In the genomic region with DNA sequence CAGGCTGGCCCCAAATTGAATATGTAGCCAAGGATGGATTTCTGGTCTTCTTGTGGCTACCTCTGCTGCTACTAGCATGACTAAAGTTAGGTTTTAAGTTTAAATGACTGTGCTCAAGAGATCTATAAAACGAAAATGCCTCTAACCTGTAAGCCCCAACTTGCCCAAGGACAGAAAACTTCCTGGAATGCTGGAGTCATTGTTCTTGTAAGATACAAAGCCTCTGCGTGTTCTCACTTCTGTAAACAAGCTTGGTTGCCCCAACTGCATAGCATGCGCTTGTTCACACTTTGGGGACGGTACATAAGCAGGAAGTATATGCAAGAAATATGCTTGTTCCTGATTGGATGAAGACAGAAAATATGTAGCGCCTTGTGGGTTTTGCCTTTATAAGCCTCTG, we compare ENCODE assay signal across 22 mouse cellular contexts. TPM values are rescaled to one million over a fixed set of nuclear protein-coding genes. Genes with fewer than 3 reads are reported as not detected.
DNase-seq lines count a peak whose midpoint lies in the region; ATAC-seq and TF ChIP-seq lines count a peak whose summit lies in the region.
"Had no signal": no experiment of that assay in that cellular context is flagged by ENCODE, and none has a peak within 500 bp of the region (broad histone marks: within the 10 kb centered on the region; RNA-seq: fewer than 3 reads in every experiment).

No protein-coding gene starts in this region.

- H3K36me3 ChIP-seq in ES-Bruce4 (ENCODE audit: control insufficient read depth, insufficient read depth, low read length, poor library complexity, severe bottlenecking) (no peaks in the 10 kb centered on the region), ES-E14 (ENCODE audit: control insufficient read depth, insufficient read depth, low read length, poor library complexity, severe bottlenecking) (no peaks in the 10 kb centered on the region)
- no peaks in the 10 kb centered on the region for H3K36me3 ChIP-seq in embryonic facial prominence, embryonic 10.5 days (replicated peaks)
- no peaks in the 10 kb centered on the region; the same call in 1 of the 2 replicates for H3K36me3 ChIP-seq in intestine, postnatal 0 days (ENCODE audit: control insufficient read depth, insufficient read depth)
- H3K36me3 ChIP-seq: embryonic facial prominence, embryonic 12.5 days; forebrain, embryonic 10.5 days; forebrain, embryonic 12.5 days had no signal

- no peaks in the 10 kb centered on the region for H3K27me3 ChIP-seq in ES-Bruce4 (ENCODE audit: control insufficient read depth, insufficient read depth, low read length, poor library complexity, severe bottlenecking)
- peaks cover 10% of the 10 kb centered on the region for H3K27me3 ChIP-seq in embryonic facial prominence, embryonic 10.5 days (replicated peaks; ENCODE audit: low read depth, poor library complexity, severe bottlenecking)
- no peaks in the 10 kb centered on the region for H3K27me3 ChIP-seq in intestine, postnatal 0 days (replicated peaks; ENCODE audit: control insufficient read depth, insufficient read depth, low read length)
- H3K27me3 ChIP-seq: embryonic facial prominence, embryonic 12.5 days had no signal

- H3K4me2 ChIP-seq in intestine, postnatal 0 days (replicated peaks; ENCODE audit: low read depth): no peak overlapping the region
- H3K4me2 ChIP-seq: embryonic facial prominence, embryonic 12.5 days; forebrain, embryonic 12.5 days had no signal

- in situ Hi-C loops in ES-E14 (cut with MboI; ENCODE audit: low sequenced_read_pairs in 2 of 2, unreplicated experiment in 2 of 2): no loop called here

- H3K27ac ChIP-seq in ES-Bruce4 (ENCODE audit: insufficient read depth, low read length) (peak overlapping the region; percentile 95), ES-E14 (ENCODE audit: insufficient read depth, low read depth, low read length, poor library complexity, severe bottlenecking) (peak overlapping the region; percentile 98; the same call in 1 of the 2 replicates)
- H3K27ac ChIP-seq in embryonic facial prominence, embryonic 10.5 days (replicated peaks): no peak overlapping the region
- H3K27ac ChIP-seq in intestine, postnatal 0 days (ENCODE audit: low read depth, low read length): no peak overlapping the region
- H3K27ac ChIP-seq: embryonic facial prominence, embryonic 12.5 days; forebrain, embryonic 10.5 days; forebrain, embryonic 12.5 days had no signal

- H3K4me1 ChIP-seq in ES-Bruce4 (ENCODE audit: control insufficient read depth, insufficient read depth, low read length) (peaks cover 3% of the 10 kb centered on the region), ES-E14 (ENCODE audit: control insufficient read depth in 2 of 2, insufficient read depth in 2 of 2, low read length in 2 of 2, poor library complexity in 1 of 2) (peaks cover 8 to 19% of the 10 kb centered on the region in 2 experiments)
- peaks cover 32% of the 10 kb centered on the region for H3K4me1 ChIP-seq in embryonic facial prominence, embryonic 10.5 days
- H3K4me1 ChIP-seq in intestine, postnatal 0 days (replicated peaks; ENCODE audit: control insufficient read depth, insufficient read depth, low read length): peaks cover 3% of the 10 kb centered on the region; the same call in 1 of the 2 replicates

- no peak for TF ChIP-seq POLR2A in ES-Bruce4 (IDR thresholded peaks at IDR 0.05; ENCODE audit: insufficient read depth, low read length)

- H3K9me3 ChIP-seq in ES-Bruce4 (replicated peaks; ENCODE audit: control insufficient read depth, insufficient read depth, low read length, poor library complexity, severe bottlenecking) (no peaks in the 10 kb centered on the region), ES-E14 (ENCODE audit: control insufficient read depth, insufficient read depth, low read depth, low read length) (no peaks in the 10 kb centered on the region)
- no peaks in the 10 kb centered on the region for H3K9me3 ChIP-seq in embryonic facial prominence, embryonic 10.5 days
- H3K9me3 ChIP-seq in intestine, postnatal 0 days (ENCODE audit: control insufficient read depth): no peaks in the 10 kb centered on the region
- H3K9me3 ChIP-seq: embryonic facial prominence, embryonic 12.5 days; forebrain, embryonic 10.5 days; forebrain, embryonic 12.5 days had no signal

- 81% methylated on average over 5 of the region's 5 CpGs for WGBS in embryonic facial prominence, embryonic 10.5 days
- WGBS in intestine, postnatal 0 days: 78% methylated on average over 5 of the region's 5 CpGs

- no peak for ATAC-seq in intestine, postnatal 0 days
- ATAC-seq: forebrain, embryonic 14.5 days; forebrain, embryonic 16.5 days had no signal

- TF ChIP-seq CTCF in ES-Bruce4 (IDR thresholded peaks at IDR 0.05; ENCODE audit: low read depth, low read length): no peak
- TF ChIP-seq CTCF in intestine, postnatal 0 days (IDR thresholded peaks at IDR 0.05; ENCODE audit: low read depth): no peak

- H3K9ac ChIP-seq in ES-Bruce4 (ENCODE audit: low read depth, poor library complexity, severe bottlenecking) (no peak overlapping the region), ES-E14 (ENCODE audit: insufficient read depth, low read depth, low read length, poor library complexity, severe bottlenecking) (no peak overlapping the region)
- no peak overlapping the region for H3K9ac ChIP-seq in intestine, postnatal 0 days (ENCODE audit: low read depth, low read length)
- H3K9ac ChIP-seq: embryonic facial prominence, embryonic 12.5 days; forebrain, embryonic 12.5 days had no signal

- DNase-seq in ES-E14 (ENCODE audit: low read depth, low spot score) (no peak), ZHBTc4 (ENCODE audit: low read depth, low spot score) (peak; percentile 59)
- DNase-seq in embryonic facial prominence, embryonic 10.5 days (ENCODE audit: low spot score): no peak
- DNase-seq in retina, postnatal 1 day: no peak
- DNase-seq: adrenal gland, adult 2 months; adrenal gland, postnatal 10 days; adrenal gland, postnatal 25 days; cerebellum, adult 11 months; cerebellum, adult 18-20 months; cerebellum, adult 8-10 months; cerebellum, adult 9-11 months; cerebellum, postnatal 14 days; cerebellum, postnatal 36 days; embryo, embryonic 11 days had no signal

- H3K4me3 ChIP-seq in ES-Bruce4 (ENCODE audit: low read depth, low read length) (no peak overlapping the region), ES-E14 (ENCODE audit: insufficient read depth in 1 of 2, low read depth in 1 of 2, low read length in 2 of 2, poor library complexity in 1 of 2, severe bottlenecking in 1 of 2) (no peak overlapping the region)
- no peak overlapping the region for H3K4me3 ChIP-seq in embryonic facial prominence, embryonic 10.5 days
- no peak overlapping the region for H3K4me3 ChIP-seq in intestine, postnatal 0 days (ENCODE audit: low read depth, low read length)
- H3K4me3 ChIP-seq: embryonic facial prominence, embryonic 12.5 days; erythroblast, embryonic 14.5 days; forebrain, embryonic 10.5 days; forebrain, embryonic 12.5 days had no signal

- TF ChIP-seq EP300 in ES-Bruce4 (IDR thresholded peaks at IDR 0.05; ENCODE audit: insufficient read depth, low read depth, low read length): no peak

TF ChIP-seq in ES-E14, 5 proteins besides CTCF, POLR2A, EP300 and RAD21:
- TF ChIP-seq CHD2 (IDR thresholded peaks at IDR 0.05; ENCODE audit: low read depth, low read length) (peak; percentile 62; the same call in 1 of the 2 replicates), HCFC1 (IDR thresholded peaks at IDR 0.05; ENCODE audit: borderline replicate concordance, insufficient read depth, low read length) (no peak)

RNA-seq across cellular contexts. Expression of a gene that starts 52.7 kb away (rescaled TPM):
- 173 and 191 TPM in 2 replicates for polyA plus RNA-seq in ES-Bruce4 (2011; ENCODE audit: insufficient read depth, insufficient read length, low read depth, missing spikeins)
- 179 and 282 TPM in 2 replicates for total RNA-seq in ES-E14 (2012; rRNA removed)
- polyA plus RNA-seq in embryonic facial prominence, embryonic 10.5 days (2016; fragmentation: Nextera tagmentation; extraction: Ambion mirVana): 622 and 633 TPM in 2 replicates
- 408 and 432 TPM in 2 replicates for polyA plus RNA-seq in intestine, postnatal 0 days (2015; fragmentation: Nextera tagmentation; extraction: Ambion mirVana)

Comparison
In these comparisons a context has a peak if more than half of its experiments do, and no peak if none do; other contexts are left out.
1. H3K27ac ChIP-seq: peak in ES-Bruce4 (single experiment) and ES-E14 (single experiment); none in embryonic facial prominence, embryonic 10.5 days (single experiment) and intestine, postnatal 0 days (single experiment).